Mouse (Mus musculus) heart, postnatal 0 days (tissue): ENCODE data around the gene Vapa. TPM values are rescaled to one million over a fixed set of nuclear protein-coding genes. Genes with fewer than 3 reads are reported as not detected.
A peak's percentile ranks its signal among the peaks of the same experiment; 100 is the strongest.
"Not testable (repeated sequence)": the region's sequence is repeated elsewhere in the genome, so short reads cannot be mapped to it uniquely, and the experiment has no call there.

ENCODE experiments used
- ATAC-seq: fragments of 200-750 bp; cut with Nextera tagmentation; 2 replicates; pipeline ENCODE4 v1.8.0; 2017; ENCODE audit warnings: low read depth, moderate number of reproducible peaks, moderate library complexity; ENCODE audit not compliant: insufficient read depth
- DNase-seq: peaks from one replicate; pipeline ENCODE4 v3.0.0-alpha.2; 2016; ENCODE audit warnings: low spot score
- H3K27ac ChIP-seq: fragments of 300-500 bp; sonication (generic); 2 replicates; pipeline ENCODE4 v1.5.1; 2014; ENCODE audit warnings: low read depth, mild to moderate bottlenecking
- H3K27me3 ChIP-seq: fragments of 300-500 bp; sonication (generic); 2 replicates; pipeline ENCODE4 v1.6.1; 2014; ENCODE audit warnings: low read length, mixed read lengths; ENCODE audit not compliant: control insufficient read depth, insufficient read depth
- H3K36me3 ChIP-seq: fragments of 300-500 bp; sonication (generic); replicated peaks from 2 replicates; pipeline ENCODE4 v1.6.1; 2014; ENCODE audit warnings: low read length, mixed read lengths; ENCODE audit not compliant: control insufficient read depth, insufficient read depth
- H3K4me1 ChIP-seq: fragments of 300-500 bp; sonication (generic); 2 replicates; pipeline ENCODE4 v1.6.1; 2014; ENCODE audit warnings: antibody characterized with exemption; ENCODE audit not compliant: control insufficient read depth, insufficient read depth
- H3K4me2 ChIP-seq: fragments of 300-500 bp; sonication (generic); 2 replicates; pipeline ENCODE4 v1.6.1; 2014; ENCODE audit warnings: low read depth, mild to moderate bottlenecking, low read length, moderate library complexity
- H3K4me3 ChIP-seq: fragments of 300-500 bp; sonication (generic); 2 replicates; pipeline ENCODE4 v1.5.1; 2014; ENCODE audit warnings: low read depth, low read length
- H3K9ac ChIP-seq: fragments of 300-500 bp; sonication (generic); replicated peaks from 2 replicates; pipeline ENCODE4 v1.6.1; 2014; ENCODE audit warnings: low read depth, low read length, mixed read lengths
- H3K9me3 ChIP-seq: fragments of 300-500 bp; sonication (generic); replicated peaks from 2 replicates; pipeline ENCODE4 v1.6.1; 2016; ENCODE audit warnings: low read length; ENCODE audit not compliant: control insufficient read depth
- CTCF ChIP-seq: IDR thresholded peaks from 2 replicates; pipeline ENCODE4 v1.5.1; 2016; ENCODE audit warnings: antibody characterized with exemption, control low read depth, low read depth
- EP300 ChIP-seq: IDR thresholded peaks from 2 replicates; pipeline ENCODE4 v1.6.1; 2016; ENCODE audit warnings: antibody characterized with exemption, low read depth
- WGBS: fragments of 180-500 bp; shearing (Covaris S2); extraction: QIAGEN DNeasy Blood & Tissue Kit; methylation state at CpG from one replicate; pipeline ENCODE4 v1.1.7; 2014; 5-methylcytosine and 5-hydroxymethylcytosine counted together
- polyA plus RNA-seq: library from polyadenylated mRNA; unstranded; fragments of >200 nt; fragmentation: Nextera tagmentation; extraction: Ambion mirVana; gene quantifications from 2 replicates; pipeline ENCODE4 v1.2.1, GENCODE M21; 2015
- total RNA-seq: library from RNA; depleted of rRNA; stranded (reverse); fragments of >200 nt; gene quantifications from 2 replicates; pipeline ENCODE4 v1.2.3, GENCODE M21; 2014; ENCODE audit warnings: low replicate concordance

The Vapa gene
- total and polyA plus RNA-seq, 2 experiments from 2014 or later: 49.8 to 139 TPM

DNA sequence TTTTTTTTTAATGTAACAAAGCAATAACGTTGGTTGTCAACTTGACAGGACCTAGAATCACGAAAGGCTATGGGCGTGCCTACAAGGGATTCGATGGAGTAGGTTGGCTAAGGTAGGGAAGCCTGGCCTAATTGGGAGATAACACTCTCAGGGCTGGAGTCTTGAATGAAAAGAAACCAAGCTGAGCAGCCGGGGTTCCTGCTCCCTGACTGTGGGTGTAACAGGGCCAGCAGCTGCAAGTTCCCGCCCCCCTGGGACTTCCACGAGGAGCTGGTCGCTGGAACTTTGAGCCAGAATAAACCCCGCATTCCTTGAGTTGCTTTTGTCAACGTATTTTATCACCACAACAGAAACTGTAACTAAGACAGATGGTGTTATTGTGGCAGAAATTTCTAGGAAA, 56.6 kb downstream of the Vapa start:
- DNase-seq (no peak), ATAC-seq (no peak)

DNA sequence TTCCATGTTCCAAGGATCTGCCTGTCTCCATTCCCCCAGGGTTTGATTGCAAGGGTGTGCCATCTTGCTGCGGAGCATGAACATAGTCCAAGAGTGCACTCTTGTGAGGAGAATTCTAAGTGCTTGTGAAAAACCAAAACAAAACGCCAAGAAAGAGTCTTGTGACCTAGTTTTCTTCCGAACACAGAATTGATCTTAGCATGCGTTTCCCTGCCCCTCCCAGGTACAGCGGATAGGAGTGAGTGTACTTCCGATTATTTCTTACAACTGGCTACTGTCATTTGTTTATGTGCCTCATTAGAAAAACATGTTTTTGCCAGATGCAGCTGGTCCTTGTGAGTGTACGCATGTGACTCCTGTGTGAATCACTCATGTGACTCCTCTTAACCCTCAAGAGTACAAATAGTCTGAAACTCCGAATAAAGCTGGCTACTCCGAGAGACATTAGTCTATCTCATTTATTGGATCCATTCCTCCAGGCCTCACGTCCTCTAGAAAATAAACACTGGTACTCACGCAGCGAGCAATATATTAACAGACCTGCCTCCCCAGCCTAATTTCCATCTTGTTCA, 60.8 kb downstream of the Vapa start:
- no peak for ATAC-seq
- no peak overlapping the region for H3K4me2 ChIP-seq
- TF ChIP-seq EP300: no peak
- no peak for TF ChIP-seq CTCF
- no peak overlapping the region for H3K27ac ChIP-seq
- no peaks in the 10 kb centered on the region for H3K27me3 ChIP-seq
- H3K36me3 ChIP-seq: no peaks in the 10 kb centered on the region
- 0 out of 2 replicates have a peak, but pooled peaks cover 14% of the 10 kb centered on the region for H3K4me1 ChIP-seq
- WGBS: 87% methylated on average over 12 of the region's 12 CpGs
- H3K9ac ChIP-seq: no peak overlapping the region
- no peaks in the 10 kb centered on the region for H3K9me3 ChIP-seq
- H3K4me3 ChIP-seq: no peak overlapping the region
- DNase-seq: no peak

More for the DNA sequence above, 56.6 kb downstream of the Vapa start:
- H3K9ac ChIP-seq: no peak overlapping the region
- H3K36me3 ChIP-seq: no peaks in the 10 kb centered on the region
- no peak for TF ChIP-seq EP300
- no peak for TF ChIP-seq CTCF
- H3K9me3 ChIP-seq: no peaks in the 10 kb centered on the region
- WGBS: 51% methylated on average over 10 of the region's 10 CpGs
- no peaks in the 10 kb centered on the region for H3K27me3 ChIP-seq
- H3K27ac ChIP-seq: no peak overlapping the region
- 0 out of 2 replicates have a peak, but pooled peaks cover 5% of the 10 kb centered on the region for H3K4me1 ChIP-seq
- H3K4me2 ChIP-seq: no peak overlapping the region
- H3K4me3 ChIP-seq: no peak overlapping the region

DNA sequence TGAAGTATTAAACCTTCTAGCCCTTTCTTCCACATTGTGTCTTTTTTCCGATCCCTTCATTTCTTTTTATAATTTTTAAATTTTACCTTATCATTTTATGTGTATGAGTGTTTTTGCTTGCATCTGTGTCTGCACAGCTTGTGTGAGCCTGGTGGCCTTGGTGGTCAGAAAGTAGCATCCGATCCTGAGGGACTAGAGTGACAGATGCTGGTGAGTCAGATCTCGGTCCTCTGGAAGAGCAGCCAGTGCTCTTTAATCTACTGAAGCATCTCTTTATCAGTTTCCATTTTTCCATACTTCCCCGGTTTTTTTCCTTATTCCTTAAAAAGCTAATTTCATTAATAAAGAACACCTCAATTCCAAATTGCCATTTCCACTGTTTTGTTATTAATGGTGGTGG, 63.0 kb downstream of the Vapa start:
- Histone ChIP-seq H3K9me3 (no peaks in the 10 kb centered on the region), H3K27me3 (no peaks in the 10 kb centered on the region), H3K4me2 (no peak overlapping the region), H3K27ac (no peak overlapping the region), H3K4me1 (0 out of 2 replicates have a peak, but pooled peaks cover 9% of the 10 kb centered on the region), H3K9ac (no peak overlapping the region), H3K4me3 (no peak overlapping the region), H3K36me3 (no peaks in the 10 kb centered on the region)
- ATAC-seq (no peak), DNase-seq (no peak)
- WGBS: 81% methylated on average over 4 of the region's 4 CpGs
- TF ChIP-seq CTCF: no peak
- TF ChIP-seq EP300: no peak

DNA sequence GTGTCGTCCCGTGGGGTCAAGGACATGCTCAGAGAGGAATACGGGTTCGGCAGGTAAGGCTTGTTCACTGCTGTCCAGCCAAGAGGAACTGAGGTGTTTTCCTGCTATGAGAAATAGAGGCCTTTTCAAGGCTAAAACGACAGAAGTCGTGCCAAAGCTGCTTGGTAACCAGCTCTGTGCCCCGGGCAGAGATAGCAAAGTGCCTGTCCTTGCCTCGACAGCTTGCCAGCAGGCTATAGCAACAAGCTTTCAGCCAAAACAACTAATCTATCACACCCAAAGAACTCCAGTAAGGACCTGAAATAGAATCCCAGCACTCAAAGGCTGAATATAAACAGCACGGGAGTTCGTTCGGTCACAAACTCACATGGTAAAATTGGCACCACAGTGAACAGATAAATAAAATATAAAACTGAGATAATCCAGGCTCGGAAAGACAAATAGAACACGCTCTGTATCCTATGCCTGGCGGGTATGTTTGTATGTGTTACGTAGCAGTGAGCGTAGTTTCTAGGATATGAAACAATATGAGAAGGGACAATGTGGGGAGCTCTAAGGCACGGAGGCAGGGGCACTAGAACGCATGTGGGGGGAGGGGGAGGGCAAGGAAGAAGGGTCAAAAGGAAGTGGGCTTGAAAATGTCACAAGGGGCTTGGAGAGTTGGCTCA, 64.5 kb downstream of the Vapa start:
- DNase-seq: peak; percentile 73
- H3K4me2 ChIP-seq: no peak overlapping the region

DNA sequence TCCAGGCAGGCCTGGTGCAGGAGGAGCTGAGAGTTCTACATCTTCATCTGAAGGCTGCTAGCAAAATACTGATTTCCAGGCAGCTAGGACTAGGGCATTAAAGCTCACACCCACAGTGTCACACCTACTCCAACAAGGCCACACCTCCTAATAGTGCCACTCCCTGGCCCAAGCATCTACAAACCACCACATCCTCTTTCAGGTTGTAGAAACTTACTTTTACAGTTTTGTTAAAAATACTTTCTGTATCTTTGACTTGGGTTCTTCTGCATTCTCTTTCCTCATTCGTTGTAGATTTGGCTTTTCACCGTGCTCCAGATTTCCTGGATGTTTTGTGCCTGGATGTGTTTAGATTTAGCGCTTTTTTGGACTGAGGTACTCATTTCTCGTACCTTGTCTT, 67.1 kb downstream of the Vapa start:
- H3K27ac ChIP-seq, H3K9ac ChIP-seq, H3K4me1 ChIP-seq, H3K4me3 ChIP-seq, H3K27me3 ChIP-seq, H3K36me3 ChIP-seq, H3K4me2 ChIP-seq, ATAC-seq, DNase-seq, H3K9me3 ChIP-seq: not testable (repeated sequence)
- WGBS: 87% methylated on average over 4 of the region's 4 CpGs

More for the DNA sequence above, 64.5 kb downstream of the Vapa start:
- peak; percentile 84 for ATAC-seq
- Histone ChIP-seq H3K4me1 (0 out of 2 replicates have a peak, but pooled peaks cover 9% of the 10 kb centered on the region), H3K9me3 (no peaks in the 10 kb centered on the region), H3K27ac (peak overlapping the region; percentile 82), H3K27me3 (no peaks in the 10 kb centered on the region), H3K9ac (no peak overlapping the region), H3K4me3 (no peak overlapping the region), H3K36me3 (no peaks in the 10 kb centered on the region)
- WGBS: 30% methylated on average over 18 of the region's 18 CpGs
- TF ChIP-seq EP300: no peak
- no peak for TF ChIP-seq CTCF
